Mouse (Mus musculus): ENCODE data around the gene Klkb1. TPM values are rescaled to one million over a fixed set of nuclear protein-coding genes. Genes with fewer than 3 reads are reported as not detected.

Klkb1 gene
- not detected for polyA plus RNA-seq (2012; fragmentation: generic; extraction: Trizol)

GRCm38 (mm10) chr8:45294687-45295086 is at the start of gene Klkb1:
Gene Klkb1, minus strand, starts transcription at chr8:45294859.

GRCm38 (mm10) chr8:45332685-45333409 is 38.2 kb upstream of the Klkb1 start, which contains the start of gene Cyp4v3:
Gene Cyp4v3, minus strand, starts transcription at chr8:45333216.

GRCm38 (mm10) chr8:45308366-45308765 is 13.7 kb upstream of the Klkb1 start, which contains the start of gene Gm45753:
Gene Gm45753, minus strand, starts transcription at chr8:45308466.

GRCm38 (mm10) chr8:45261920-45262319 is 32.7 kb downstream of the Klkb1 start, which contains the start of gene F11:
Gene F11, minus strand, starts transcription at chr8:45262031.

Other genes starting within 250 kb of the Klkb1 start
- gene Mtnr1a, start 225.7 kb downstream of the Klkb1 start, polyA plus RNA-seq (2012; fragmentation: generic; extraction: Trizol): not detected
- gene F11, start 32.8 kb downstream of the Klkb1 start, polyA plus RNA-seq (2012; fragmentation: generic; extraction: Trizol): not detected
- not detected for gene Gm45753, start 13.6 kb upstream of the Klkb1 start, polyA plus RNA-seq (2012; fragmentation: generic; extraction: Trizol)
- 1 to 10 TPM in 1 of 2 experiments, under 1 TPM in 1; 0.08 to 1.9 TPM for gene Cyp4v3, start 38.4 kb upstream of the Klkb1 start, polyA plus RNA-seq (2012; fragmentation: generic; extraction: Trizol)
- gene Fam149a, start 87.4 kb upstream of the Klkb1 start, polyA plus RNA-seq (2012; fragmentation: generic; extraction: Trizol): 10 to 100 TPM in 1 of 2 experiments, 1 to 10 TPM in 1; 5.1 to 13.7 TPM
- under 1 TPM; 0.06 to 0.61 TPM for gene Tlr3, start 116.2 kb upstream of the Klkb1 start, polyA plus RNA-seq (2012; fragmentation: generic; extraction: Trizol)
- gene Sorbs2, start 212.9 kb upstream of the Klkb1 start, polyA plus RNA-seq (2012; fragmentation: generic; extraction: Trizol): under 1 TPM; under 0.01 to 0.24 TPM